Mouse (Mus musculus): ENCODE data around the gene Dhcr7. TPM values are rescaled to one million over a fixed set of nuclear protein-coding genes. Genes with fewer than 3 reads are reported as not detected.

The Dhcr7 gene
- polyA plus RNA-seq, 1 experiment from 2014 or later, result 73.3 TPM

GRCm38 (mm10) chr7:143840121-143840520, 17.2 kb downstream of the Dhcr7 start:
- WGBS, result 91% methylated on average over 5 of the region's 5 CpGs
- no peaks in the 10 kb centered on the region for H3K9me3 ChIP-seq (ENCODE audit: control insufficient read depth, low read length)
- H3K36me3 ChIP-seq (ENCODE audit: control insufficient read depth, insufficient read depth, low read length), result peaks cover 76% of the 10 kb centered on the region

GRCm38 (mm10) chr7:143841301-143841700, 18.4 kb downstream of the Dhcr7 start:
- Histone ChIP-seq H3K4me1 (ENCODE audit: control insufficient read depth, insufficient read depth, low read length) (0 out of 2 replicates have a peak, but pooled peaks cover 2% of the 10 kb centered on the region), H3K36me3 (ENCODE audit: control insufficient read depth, insufficient read depth, low read length) (peaks cover 87% of the 10 kb centered on the region), H3K27ac (replicated peaks; ENCODE audit: low read depth, low read length) (no peak overlapping the region), H3K9me3 (ENCODE audit: control insufficient read depth, low read length) (no peaks in the 10 kb centered on the region), H3K4me2 (ENCODE audit: low read length) (no peak overlapping the region), H3K27me3 (ENCODE audit: control insufficient read depth, insufficient read depth, low read length) (no peaks in the 10 kb centered on the region), H3K4me3 (replicated peaks; ENCODE audit: low read depth, low read length) (no peak overlapping the region), H3K9ac (replicated peaks; ENCODE audit: low read length) (no peak overlapping the region)
- DNase-seq (no peak), ATAC-seq (ENCODE audit: low FRiP score, low TSS enrichment) (no peak)
- 98% methylated on average over 8 of the region's 8 CpGs for WGBS

More at GRCm38 (mm10) chr7:143840121-143840520, 17.2 kb downstream of the Dhcr7 start:
- ATAC-seq (ENCODE audit: low FRiP score, low TSS enrichment) (no peak), DNase-seq (no peak)
- no peaks in the 10 kb centered on the region for H3K27me3 ChIP-seq (ENCODE audit: control insufficient read depth, insufficient read depth, low read length)
- 0 out of 2 replicates have a peak, but pooled peaks cover 3% of the 10 kb centered on the region for H3K4me1 ChIP-seq (ENCODE audit: control insufficient read depth, insufficient read depth, low read length)
- H3K27ac ChIP-seq (replicated peaks; ENCODE audit: low read depth, low read length), result no peak overlapping the region
- H3K4me3 ChIP-seq (replicated peaks; ENCODE audit: low read depth, low read length), result no peak overlapping the region
- H3K4me2 ChIP-seq (ENCODE audit: low read length), result no peak overlapping the region
- no peak overlapping the region for H3K9ac ChIP-seq (replicated peaks; ENCODE audit: low read length)

DNA sequence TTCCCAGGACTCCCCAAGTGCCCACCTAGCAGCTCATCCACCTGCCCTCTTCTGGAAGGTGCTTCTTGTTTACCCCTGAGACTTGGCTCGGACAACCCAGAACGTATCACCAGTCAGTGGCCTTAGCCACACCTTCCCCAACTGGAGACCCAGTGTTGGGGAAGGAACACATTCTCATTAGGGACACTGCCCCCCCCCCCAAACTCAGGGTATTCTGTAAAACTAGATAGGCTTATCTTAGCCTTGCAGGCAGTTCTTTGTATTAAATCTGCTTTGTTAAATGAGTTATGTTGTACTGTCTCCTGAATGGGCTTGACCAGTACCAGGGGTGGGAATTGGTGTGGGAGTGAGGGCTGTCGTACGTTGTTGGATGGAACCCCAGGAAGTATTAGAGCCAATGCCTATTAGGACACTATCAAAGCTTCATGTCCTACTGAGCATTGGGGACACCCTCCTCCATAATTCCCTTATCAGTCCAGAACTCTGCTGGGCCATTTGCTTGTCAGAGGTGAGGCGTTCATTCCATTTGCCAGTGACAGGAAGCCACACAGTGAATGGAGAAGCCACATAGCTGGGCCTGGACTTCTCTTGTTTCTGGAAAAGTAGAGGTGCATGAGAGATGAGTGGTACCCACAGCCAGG, 25.3 kb downstream of the Dhcr7 start:
- Histone ChIP-seq H3K27me3 (ENCODE audit: control insufficient read depth, insufficient read depth, low read length) (no peaks in the 10 kb centered on the region), H3K4me1 (ENCODE audit: control insufficient read depth, insufficient read depth, low read length) (no peaks in the 10 kb centered on the region), H3K9me3 (ENCODE audit: control insufficient read depth, low read length) (no peaks in the 10 kb centered on the region), H3K9ac (replicated peaks; ENCODE audit: low read length) (no peak overlapping the region), H3K27ac (replicated peaks; ENCODE audit: low read depth, low read length) (no peak overlapping the region), H3K4me2 (ENCODE audit: low read length) (no peak overlapping the region), H3K4me3 (replicated peaks; ENCODE audit: low read depth, low read length) (no peak overlapping the region), H3K36me3 (ENCODE audit: control insufficient read depth, insufficient read depth, low read length) (peaks cover 59% of the 10 kb centered on the region)
- DNase-seq (no peak), ATAC-seq (ENCODE audit: low FRiP score, low TSS enrichment) (no peak)
- WGBS, result 87% methylated on average over 5 of the region's 5 CpGs

DNA sequence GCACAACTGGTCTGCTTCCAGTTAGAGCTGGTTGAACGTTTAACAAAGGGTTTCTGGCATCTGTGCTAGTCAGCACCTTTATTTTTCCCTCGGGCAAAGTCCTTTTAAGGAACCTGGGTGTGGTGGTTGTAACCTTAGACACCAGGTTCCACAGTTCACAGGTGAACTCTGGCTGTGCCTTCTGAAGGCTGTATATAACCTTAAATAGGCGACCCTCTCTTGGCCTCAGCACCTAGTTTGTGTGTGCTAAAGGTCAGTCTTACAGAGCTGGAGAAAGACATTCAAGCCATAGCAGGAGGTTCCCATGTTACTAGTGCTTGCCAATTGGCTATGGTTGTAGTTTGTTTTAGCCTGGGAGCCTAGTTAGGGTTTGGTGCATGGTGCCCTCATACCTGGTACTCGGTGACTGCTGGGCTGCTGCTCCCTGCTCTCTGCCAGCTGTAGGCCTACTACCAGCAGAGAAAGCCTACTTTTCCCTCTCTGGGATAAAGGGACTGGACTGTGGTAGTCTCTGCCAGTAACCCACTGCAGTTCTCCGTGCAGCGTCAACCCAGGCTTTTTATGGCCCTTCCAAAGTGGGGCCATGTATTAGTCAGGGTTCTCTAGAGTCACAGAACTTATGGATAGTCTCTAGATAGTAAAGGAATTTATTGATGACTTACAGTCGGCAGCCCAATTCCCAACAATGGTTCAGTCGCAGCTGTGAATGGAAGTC, 26.0 kb downstream of the Dhcr7 start:
- Histone ChIP-seq H3K36me3 (ENCODE audit: control insufficient read depth, insufficient read depth, low read length) (peaks cover 52% of the 10 kb centered on the region), H3K9me3 (ENCODE audit: control insufficient read depth, low read length) (no peaks in the 10 kb centered on the region), H3K4me2 (ENCODE audit: low read length) (no peak overlapping the region), H3K27me3 (ENCODE audit: control insufficient read depth, insufficient read depth, low read length) (no peaks in the 10 kb centered on the region), H3K9ac (replicated peaks; ENCODE audit: low read length) (no peak overlapping the region), H3K4me1 (ENCODE audit: control insufficient read depth, insufficient read depth, low read length) (no peaks in the 10 kb centered on the region), H3K27ac (replicated peaks; ENCODE audit: low read depth, low read length) (no peak overlapping the region), H3K4me3 (replicated peaks; ENCODE audit: low read depth, low read length) (no peak overlapping the region)
- DNase-seq (no peak), ATAC-seq (ENCODE audit: low FRiP score, low TSS enrichment) (no peak)
- WGBS, result 96% methylated on average over 7 of the region's 8 CpGs

DNA sequence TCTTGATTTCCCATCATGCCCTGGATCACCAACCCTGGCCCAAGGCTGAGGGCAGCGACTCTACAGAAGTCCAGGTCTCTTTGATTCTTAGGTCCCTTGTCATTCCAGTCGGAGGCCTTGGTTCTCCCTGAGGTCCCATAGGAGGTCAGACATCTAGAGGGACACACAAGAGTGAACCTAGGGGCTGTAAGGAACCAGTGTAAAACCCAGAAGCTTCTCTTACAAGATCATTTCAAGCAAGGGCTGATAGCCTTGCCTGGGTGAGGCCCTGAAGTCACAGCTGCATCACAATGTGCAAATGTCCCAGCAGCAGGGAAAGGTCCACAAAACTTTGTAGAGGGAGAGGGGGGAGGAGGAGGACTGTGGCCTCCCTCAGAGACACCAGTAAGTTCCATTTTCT, 43.6 kb downstream of the Dhcr7 start, which contains the start of gene Gm498:
Gene Gm498 (plus strand): TSS at position 301 of the 400 bp plus-strand sequence.
- 90% methylated on average over 2 of the region's 2 CpGs for WGBS

GRCm38 (mm10) chr7:143868874-143869273, 45.9 kb downstream of the Dhcr7 start:
- ATAC-seq (ENCODE audit: low FRiP score, low TSS enrichment), result no peak
- H3K4me1 ChIP-seq (ENCODE audit: control insufficient read depth, insufficient read depth, low read length), result no peaks in the 10 kb centered on the region
- no peak overlapping the region for H3K4me3 ChIP-seq (replicated peaks; ENCODE audit: low read depth, low read length)
- H3K9me3 ChIP-seq (ENCODE audit: control insufficient read depth, low read length), result no peaks in the 10 kb centered on the region
- H3K27ac ChIP-seq (replicated peaks; ENCODE audit: low read depth, low read length), result no peak overlapping the region
- 89% methylated on average over 4 of the region's 4 CpGs for WGBS
- DNase-seq, result no peak
- H3K36me3 ChIP-seq (ENCODE audit: control insufficient read depth, insufficient read depth, low read length), result no peaks in the 10 kb centered on the region
- H3K9ac ChIP-seq (replicated peaks; ENCODE audit: low read length), result no peak overlapping the region
- H3K4me2 ChIP-seq (ENCODE audit: low read length), result no peak overlapping the region
- H3K27me3 ChIP-seq (ENCODE audit: control insufficient read depth, insufficient read depth, low read length), result no peaks in the 10 kb centered on the region

More for the DNA sequence above, 43.6 kb downstream of the Dhcr7 start, which contains the start of gene Gm498:
- DNase-seq (no peak), ATAC-seq (ENCODE audit: low FRiP score, low TSS enrichment) (no peak)
- no peak within 1 kb of the TSS for H3K27ac ChIP-seq (replicated peaks; ENCODE audit: low read depth, low read length)
- no peaks in the 10 kb centered on the region for H3K9me3 ChIP-seq (ENCODE audit: control insufficient read depth, low read length)
- H3K27me3 ChIP-seq (ENCODE audit: control insufficient read depth, insufficient read depth, low read length), result no peaks in the 10 kb centered on the region
- H3K36me3 ChIP-seq (ENCODE audit: control insufficient read depth, insufficient read depth, low read length), result no peaks in the 10 kb centered on the region
- no peak within 1 kb of the TSS for H3K4me2 ChIP-seq (ENCODE audit: low read length)
- no peak within 1 kb of the TSS for H3K9ac ChIP-seq (replicated peaks; ENCODE audit: low read length)
- no peak within 1 kb of the TSS for H3K4me3 ChIP-seq (replicated peaks; ENCODE audit: low read depth, low read length)
- no peaks in the 10 kb centered on the region for H3K4me1 ChIP-seq (ENCODE audit: control insufficient read depth, insufficient read depth, low read length)

GRCm38 (mm10) chr7:143883717-143884116, 60.8 kb downstream of the Dhcr7 start:
- no peak for ATAC-seq (ENCODE audit: low FRiP score, low TSS enrichment)
- Histone ChIP-seq H3K4me1 (ENCODE audit: control insufficient read depth, insufficient read depth, low read length) (no peaks in the 10 kb centered on the region), H3K36me3 (ENCODE audit: control insufficient read depth, insufficient read depth, low read length) (no peaks in the 10 kb centered on the region), H3K9me3 (ENCODE audit: control insufficient read depth, low read length) (no peaks in the 10 kb centered on the region), H3K27ac (replicated peaks; ENCODE audit: low read depth, low read length) (no peak overlapping the region), H3K27me3 (ENCODE audit: control insufficient read depth, insufficient read depth, low read length) (no peaks in the 10 kb centered on the region), H3K4me2 (ENCODE audit: low read length) (no peak overlapping the region), H3K4me3 (replicated peaks; ENCODE audit: low read depth, low read length) (no peak overlapping the region), H3K9ac (replicated peaks; ENCODE audit: low read length) (no peak overlapping the region)
- 80% methylated on average over 6 of the region's 6 CpGs for WGBS
- no peak for DNase-seq

DNA sequence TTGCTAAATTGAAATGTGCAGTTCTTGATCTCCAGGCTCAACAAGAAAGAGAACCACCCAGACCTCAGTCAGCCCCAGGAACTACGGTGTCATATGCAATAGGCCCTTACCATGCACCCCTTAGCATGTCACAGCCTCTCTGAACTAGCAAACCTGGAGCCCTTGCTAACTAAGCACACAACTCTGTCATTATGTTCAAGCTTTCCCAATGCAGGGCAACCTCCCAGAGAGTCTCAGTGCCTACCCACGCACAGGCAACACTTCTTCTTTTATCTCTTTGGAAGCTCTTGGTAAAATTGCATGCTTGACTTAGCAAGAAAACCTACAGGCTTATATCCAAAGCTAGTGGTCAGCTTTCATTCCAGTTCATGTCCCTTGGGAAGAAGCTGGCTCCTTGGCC, 68.2 kb downstream of the Dhcr7 start:
- no peak overlapping the region for H3K4me3 ChIP-seq (replicated peaks; ENCODE audit: low read depth, low read length)
- no peaks in the 10 kb centered on the region for H3K36me3 ChIP-seq (ENCODE audit: control insufficient read depth, insufficient read depth, low read length)
- no peaks in the 10 kb centered on the region for H3K4me1 ChIP-seq (ENCODE audit: control insufficient read depth, insufficient read depth, low read length)
- WGBS, result 63% methylated on average over 2 of the region's 2 CpGs
- no peak overlapping the region for H3K9ac ChIP-seq (replicated peaks; ENCODE audit: low read length)
- DNase-seq, result no peak
- ATAC-seq (ENCODE audit: low FRiP score, low TSS enrichment), result no peak
- H3K27ac ChIP-seq (replicated peaks; ENCODE audit: low read depth, low read length), result no peak overlapping the region
- H3K9me3 ChIP-seq (ENCODE audit: control insufficient read depth, low read length), result no peaks in the 10 kb centered on the region
- H3K27me3 ChIP-seq (ENCODE audit: control insufficient read depth, insufficient read depth, low read length), result no peaks in the 10 kb centered on the region
- H3K4me2 ChIP-seq (ENCODE audit: low read length), result no peak overlapping the region

GRCm38 (mm10) chr7:143892361-143892760, 69.4 kb downstream of the Dhcr7 start:
- no peaks in the 10 kb centered on the region for H3K9me3 ChIP-seq (ENCODE audit: control insufficient read depth, low read length)
- H3K4me3 ChIP-seq (replicated peaks; ENCODE audit: low read depth, low read length), result no peak overlapping the region
- no peaks in the 10 kb centered on the region for H3K27me3 ChIP-seq (ENCODE audit: control insufficient read depth, insufficient read depth, low read length)
- 51% methylated on average over 2 of the region's 2 CpGs for WGBS
- no peak overlapping the region for H3K27ac ChIP-seq (replicated peaks; ENCODE audit: low read depth, low read length)
- ATAC-seq (ENCODE audit: low FRiP score, low TSS enrichment), result no peak
- H3K4me2 ChIP-seq (ENCODE audit: low read length), result no peak overlapping the region
- no peaks in the 10 kb centered on the region for H3K4me1 ChIP-seq (ENCODE audit: control insufficient read depth, insufficient read depth, low read length)
- H3K9ac ChIP-seq (replicated peaks; ENCODE audit: low read length), result no peak overlapping the region
- no peaks in the 10 kb centered on the region for H3K36me3 ChIP-seq (ENCODE audit: control insufficient read depth, insufficient read depth, low read length)
- DNase-seq, result no peak

All from midbrain, embryonic 14.5 days (tissue).